Mouse (Mus musculus) lung, postnatal 0 days (tissue): Measurements from ENCODE around the gene Ak7. TPM values are rescaled to one million over a fixed set of nuclear protein-coding genes. Genes with fewer than 3 reads are reported as not detected.

ENCODE experiments used
- ATAC-seq: fragments of 200-750 bp; cut with Nextera tagmentation; 2 replicates; pipeline ENCODE4 v1.8.0; 2017; ENCODE audit warnings: moderate library complexity
- DNase-seq: peaks from one replicate; pipeline ENCODE4 v3.0.0-alpha.2; 2016; ENCODE audit warnings: low spot score
- H3K27ac ChIP-seq: fragments of 300-500 bp; sonication (generic); 2 replicates; pipeline ENCODE4 v1.5.1; 2014; ENCODE audit warnings: antibody characterized with exemption, mild to moderate bottlenecking, low read length, mixed read lengths
- H3K27me3 ChIP-seq: fragments of 300-500 bp; sonication (generic); replicated peaks from 2 replicates; pipeline ENCODE4 v1.6.1; 2014; ENCODE audit warnings: low read length, mixed read lengths; ENCODE audit not compliant: insufficient read depth
- H3K36me3 ChIP-seq: fragments of 300-500 bp; sonication (generic); 2 replicates; pipeline ENCODE4 v1.6.1; 2014; ENCODE audit warnings: low read length, mixed read lengths; ENCODE audit not compliant: insufficient read depth
- H3K4me1 ChIP-seq: fragments of 300-500 bp; sonication (generic); 2 replicates; pipeline ENCODE4 v1.6.1; 2014; ENCODE audit warnings: antibody characterized with exemption, low read depth, low read length, mixed read lengths; ENCODE audit not compliant: insufficient read depth
- H3K4me2 ChIP-seq: fragments of 300-500 bp; sonication (generic); replicated peaks from 2 replicates; pipeline ENCODE4 v1.6.1; 2014; ENCODE audit warnings: low read depth, mild to moderate bottlenecking, low read length, moderate library complexity, mixed read lengths
- H3K4me3 ChIP-seq: fragments of 300-500 bp; sonication (generic); 2 replicates; pipeline ENCODE4 v1.5.1; 2014; ENCODE audit warnings: low read depth, low read length
- H3K9ac ChIP-seq: fragments of 300-500 bp; sonication (generic); replicated peaks from 2 replicates; pipeline ENCODE4 v1.6.1; 2014; ENCODE audit warnings: low read depth, mild to moderate bottlenecking
- H3K9me3 ChIP-seq: fragments of 300-500 bp; sonication (generic); 2 replicates; pipeline ENCODE4 v1.6.1; 2016; ENCODE audit warnings: low read length, mixed read lengths
- CTCF ChIP-seq: IDR thresholded peaks from 2 replicates; pipeline ENCODE4 v1.5.1; 2016; ENCODE audit warnings: antibody characterized with exemption, mild to moderate bottlenecking
- EP300 ChIP-seq: IDR thresholded peaks from 2 replicates; pipeline ENCODE4 v1.6.1; 2016; ENCODE audit warnings: antibody characterized with exemption, mild to moderate bottlenecking, control low read depth
- WGBS: fragments of 180-500 bp; shearing (Covaris S2); extraction: QIAGEN DNeasy Blood & Tissue Kit; methylation state at CpG from one replicate; pipeline ENCODE4 v1.1.7; 2014; 5-methylcytosine and 5-hydroxymethylcytosine counted together
- polyA plus RNA-seq: library from polyadenylated mRNA; unstranded; fragments of >200 nt; fragmentation: Nextera tagmentation; extraction: Ambion mirVana; gene quantifications from 2 replicates; pipeline ENCODE4 v1.2.1, GENCODE M21; 2015

The Ak7 gene
- polyA plus RNA-seq, 1 experiment from 2014 or later = 3.2 TPM

DNA sequence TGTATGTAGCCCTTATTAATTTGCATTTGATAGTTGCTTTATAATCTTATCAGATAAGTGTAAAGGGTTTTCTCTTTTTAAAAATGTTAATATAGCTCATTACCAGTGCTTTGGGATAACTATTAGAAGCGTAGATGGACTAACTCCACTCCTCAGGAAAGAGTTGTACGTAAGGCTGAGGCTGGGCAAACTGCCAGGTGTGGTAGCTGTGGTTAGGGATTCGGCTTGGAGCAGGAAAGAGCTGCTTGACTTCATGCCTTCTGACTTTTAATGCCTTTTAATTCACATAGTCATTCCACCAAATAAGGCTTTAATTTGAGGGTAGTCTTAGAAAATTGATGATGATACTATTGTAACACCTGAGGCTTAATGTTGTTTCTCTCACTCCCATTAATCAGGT, 103.2 kb downstream of the Ak7 start:
- no peaks in the 10 kb centered on the region for H3K27me3 ChIP-seq
- no peak overlapping the region for H3K4me2 ChIP-seq
- WGBS = 23% methylated on average over 3 of the region's 3 CpGs
- no peak for ATAC-seq
- no peak for TF ChIP-seq CTCF
- no peak for TF ChIP-seq EP300
- H3K4me1 ChIP-seq = no peaks in the 10 kb centered on the region
- H3K9me3 ChIP-seq = no peaks in the 10 kb centered on the region
- 0 out of 2 replicates have a peak, but pooled peaks cover 7% of the 10 kb centered on the region for H3K36me3 ChIP-seq
- no peak for DNase-seq
- H3K27ac ChIP-seq = no peak overlapping the region
- H3K4me3 ChIP-seq = no peak overlapping the region
- no peak overlapping the region for H3K9ac ChIP-seq

DNA sequence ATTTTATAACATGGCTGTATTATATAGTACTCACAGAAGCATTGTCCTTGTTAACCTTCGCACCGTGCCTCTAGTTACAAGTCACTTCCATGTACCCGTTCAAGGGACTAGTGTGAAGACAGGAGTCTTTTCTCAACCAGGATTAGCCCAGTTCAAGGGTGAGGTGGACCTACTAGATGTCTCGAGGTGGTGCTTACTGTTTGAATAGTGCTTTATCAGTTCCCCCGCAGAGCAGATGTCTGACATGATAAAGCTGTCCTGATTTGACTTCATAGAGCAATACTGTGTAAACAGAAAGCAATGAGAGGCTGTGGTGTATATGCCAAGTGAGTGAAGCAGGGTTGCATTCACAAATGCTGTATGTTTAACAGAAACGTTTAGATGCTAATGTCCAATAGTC, 104.8 kb downstream of the Ak7 start:
- H3K9ac ChIP-seq = no peak overlapping the region
- TF ChIP-seq CTCF (no peak), EP300 (no peak)
- H3K4me2 ChIP-seq = no peak overlapping the region
- H3K36me3 ChIP-seq = peaks cover 13% of the 10 kb centered on the region; the same call in 1 of the 2 replicates
- DNase-seq = no peak
- H3K27me3 ChIP-seq = no peaks in the 10 kb centered on the region
- no peak for ATAC-seq
- H3K4me1 ChIP-seq = no peaks in the 10 kb centered on the region
- 60% methylated on average over 6 of the region's 6 CpGs for WGBS
- H3K9me3 ChIP-seq = no peaks in the 10 kb centered on the region
- H3K27ac ChIP-seq = no peak overlapping the region
- H3K4me3 ChIP-seq = no peak overlapping the region

DNA sequence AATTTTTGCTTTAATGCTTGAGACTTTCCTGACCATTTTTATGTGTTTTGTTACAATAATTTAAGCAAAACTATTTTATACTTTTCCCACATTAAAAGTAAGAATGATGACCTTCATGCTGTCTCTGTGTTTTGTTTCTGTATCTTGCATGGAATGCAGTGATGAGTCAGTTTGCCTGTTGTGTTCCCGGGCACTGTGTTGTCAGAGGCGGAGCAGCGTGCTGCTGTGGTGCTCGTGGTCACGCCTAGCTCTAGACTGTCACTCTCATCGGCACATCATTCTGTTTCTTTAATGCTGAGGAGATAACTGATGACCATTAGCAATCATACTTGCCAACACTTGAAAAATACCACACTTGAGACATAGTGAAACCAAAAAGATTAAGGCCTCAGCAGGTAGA, 108.2 kb downstream of the Ak7 start:
- DNase-seq (no peak), ATAC-seq (no peak)
- Histone ChIP-seq H3K27me3 (no peaks in the 10 kb centered on the region), H3K36me3 (peaks cover 5% of the 10 kb centered on the region; the same call in 1 of the 2 replicates), H3K4me3 (no peak overlapping the region), H3K9me3 (no peaks in the 10 kb centered on the region), H3K4me2 (no peak overlapping the region), H3K27ac (no peak overlapping the region), H3K9ac (no peak overlapping the region), H3K4me1 (no peaks in the 10 kb centered on the region)
- WGBS = 88% methylated on average over 6 of the region's 6 CpGs
- TF ChIP-seq CTCF (no peak), EP300 (no peak)

DNA sequence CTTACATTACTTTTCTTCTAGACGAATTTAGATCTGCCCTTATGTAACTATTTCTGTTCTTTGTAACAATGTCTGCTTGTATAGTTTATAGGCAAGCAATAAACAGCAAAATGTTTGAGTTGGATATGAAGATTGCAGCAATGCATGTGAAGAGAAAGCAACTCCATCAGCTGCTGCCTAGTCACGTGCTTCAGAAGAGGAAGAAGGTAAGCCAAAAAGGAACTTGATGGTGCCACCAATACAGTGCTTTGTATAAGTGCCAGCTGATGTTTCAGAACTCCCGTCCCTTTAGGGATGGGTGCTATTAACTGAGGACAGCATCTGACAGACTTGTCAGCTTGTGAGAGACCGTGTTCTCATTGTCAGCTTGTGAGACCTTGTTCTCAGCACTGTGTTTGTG, 117.7 kb downstream of the Ak7 start:
- Histone ChIP-seq H3K36me3 (peaks cover 50% of the 10 kb centered on the region), H3K9ac (no peak overlapping the region), H3K4me3 (no peak overlapping the region), H3K27ac (no peak overlapping the region), H3K4me2 (no peak overlapping the region), H3K4me1 (no peaks in the 10 kb centered on the region), H3K27me3 (no peaks in the 10 kb centered on the region), H3K9me3 (no peaks in the 10 kb centered on the region)
- 78% methylated on average over 4 of the region's 4 CpGs for WGBS
- DNase-seq (no peak), ATAC-seq (no peak)
- TF ChIP-seq EP300 (no peak), CTCF (no peak)

DNA sequence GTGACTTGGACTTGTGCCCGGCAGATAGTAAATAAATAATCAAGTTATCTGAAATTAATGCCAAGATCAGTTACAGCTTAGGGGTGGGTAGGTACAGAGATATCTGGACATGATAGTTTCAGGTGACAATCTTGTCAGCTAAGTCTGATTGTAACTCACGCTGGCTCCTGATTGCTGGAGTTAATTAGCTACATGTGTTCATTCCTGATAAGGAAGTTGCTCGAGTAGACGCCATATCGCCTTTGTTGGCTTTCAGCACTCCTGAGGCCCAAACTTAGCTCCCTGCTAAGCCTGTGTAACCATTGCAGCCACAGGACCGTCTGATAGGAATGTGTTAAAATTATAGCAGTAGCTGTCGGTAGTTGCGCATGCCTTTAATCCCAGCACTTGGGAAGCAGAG, 119.0 kb downstream of the Ak7 start:
- Histone ChIP-seq H3K4me1 (no peaks in the 10 kb centered on the region), H3K4me2 (no peak overlapping the region), H3K9ac (no peak overlapping the region), H3K36me3 (peaks cover 59% of the 10 kb centered on the region), H3K27me3 (no peaks in the 10 kb centered on the region), H3K27ac (no peak overlapping the region), H3K9me3 (no peaks in the 10 kb centered on the region), H3K4me3 (no peak overlapping the region)
- 83% methylated on average over 8 of the region's 8 CpGs for WGBS
- no peak for TF ChIP-seq CTCF
- TF ChIP-seq EP300 = no peak
- DNase-seq (no peak), ATAC-seq (no peak)

DNA sequence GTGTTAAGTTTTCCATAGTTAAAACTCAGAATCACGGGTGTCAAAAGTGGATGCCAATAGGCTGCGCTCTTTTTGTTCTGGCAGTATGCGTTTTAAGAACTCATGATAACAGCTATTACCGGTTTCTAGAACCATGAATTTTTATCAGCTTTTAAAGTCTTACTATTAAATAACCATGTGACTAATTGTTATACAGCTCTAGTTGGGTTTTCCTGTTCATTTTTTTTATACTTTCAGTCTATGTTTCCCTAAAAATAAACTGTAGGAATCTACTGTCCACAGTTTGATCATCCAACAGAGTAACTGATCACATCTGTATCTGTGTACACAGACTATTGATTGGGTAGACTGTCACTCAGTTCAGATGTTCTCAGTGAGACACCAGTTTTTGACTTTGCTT, 119.5 kb downstream of the Ak7 start:
- H3K9ac ChIP-seq = no peak overlapping the region
- TF ChIP-seq CTCF (no peak), EP300 (no peak)
- no peak overlapping the region for H3K4me3 ChIP-seq
- H3K9me3 ChIP-seq = no peaks in the 10 kb centered on the region
- no peaks in the 10 kb centered on the region for H3K4me1 ChIP-seq
- no peak overlapping the region for H3K27ac ChIP-seq
- H3K36me3 ChIP-seq = peaks cover 56% of the 10 kb centered on the region
- WGBS = 93% methylated on average over 4 of the region's 4 CpGs
- H3K4me2 ChIP-seq = no peak overlapping the region
- no peak for ATAC-seq
- H3K27me3 ChIP-seq = no peaks in the 10 kb centered on the region
- no peak for DNase-seq

Other genes starting within 250 kb of the Ak7 start
- gene Bdkrb2, start 142.8 kb upstream of the Ak7 start, polyA plus RNA-seq = 2.1 and 2.5 TPM in 2 replicates
- 0.26 and 0.37 TPM in 2 replicates for gene Bdkrb1, start 102.9 kb upstream of the Ak7 start, polyA plus RNA-seq
- 26.5 and 27.7 TPM in 2 replicates for gene Gskip, start 21.1 kb upstream of the Ak7 start, polyA plus RNA-seq
- 6.4 and 7.5 TPM in 2 replicates for gene Atg2b, start 20.8 kb upstream of the Ak7 start, polyA plus RNA-seq
- 102 and 116 TPM in 2 replicates for gene Papola, start 78.7 kb downstream of the Ak7 start, polyA plus RNA-seq